Mouse (Mus musculus): ENCODE measurements at regions not wholly inside any gene's neighbourhood (a gene's known extent, or its start where the extent isn't known, plus 50 kb on each side); places are given as distances from the start of the nearest gene placed in this dataset.

DNA sequence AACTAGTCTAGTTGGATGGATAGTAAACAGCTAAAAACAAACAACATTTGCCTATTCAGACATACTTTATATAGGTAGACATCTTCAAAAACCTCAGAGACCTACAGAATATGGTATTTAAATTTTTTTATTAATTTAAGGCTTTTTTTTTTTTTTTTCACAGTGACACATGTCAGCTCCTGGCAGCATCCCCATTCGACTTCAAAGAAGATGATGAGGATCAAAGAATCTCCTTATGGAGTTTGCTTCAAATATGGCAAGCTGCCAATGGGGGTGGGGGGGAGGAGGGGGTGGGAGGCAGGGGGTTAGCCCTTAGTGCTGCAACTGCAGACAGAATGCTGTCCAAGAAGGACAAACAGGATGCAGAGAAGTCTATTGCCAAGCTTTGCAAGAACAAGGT is 135.8 kb upstream of the Syt13 start:
- no peak for TF ChIP-seq CTCF (IDR thresholded peaks at IDR 0.05; ENCODE audit: borderline replicate concordance, extremely low read depth, insufficient read depth, insufficient read length)
- TF ChIP-seq POLR2A (IDR thresholded peaks at IDR 0.05; ENCODE audit: borderline replicate concordance, extremely low read depth, insufficient read depth, insufficient read length, poor library complexity, severe bottlenecking): no peak
- DNase-seq (ENCODE audit: low read depth): peak; percentile 76

DNA sequence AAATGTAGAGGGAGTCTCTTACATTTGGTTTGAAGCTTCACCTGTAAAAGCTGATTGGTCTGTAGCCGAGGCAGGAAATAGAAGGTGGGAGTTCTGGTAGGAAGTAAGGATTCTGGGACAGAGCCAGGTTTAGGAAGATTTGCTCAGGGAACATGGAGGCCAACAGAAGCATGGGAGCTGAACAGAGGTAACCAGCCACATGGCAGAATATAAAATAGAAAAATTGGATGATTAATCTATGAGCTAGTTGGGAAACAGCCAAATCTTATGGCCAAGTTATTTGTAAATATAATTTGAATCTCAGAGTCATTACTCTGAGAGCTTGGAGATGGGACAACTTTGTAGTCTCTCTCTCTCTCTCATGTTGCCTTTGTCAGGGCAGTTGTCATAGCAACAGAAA is 134.9 kb upstream of the Syt13 start:
- peak; percentile 64 for DNase-seq (ENCODE audit: low read depth)
- no peak for TF ChIP-seq CTCF (IDR thresholded peaks at IDR 0.05; ENCODE audit: borderline replicate concordance, extremely low read depth, insufficient read depth, insufficient read length)
- no peak for TF ChIP-seq POLR2A (IDR thresholded peaks at IDR 0.05; ENCODE audit: borderline replicate concordance, extremely low read depth, insufficient read depth, insufficient read length, poor library complexity, severe bottlenecking)

DNA sequence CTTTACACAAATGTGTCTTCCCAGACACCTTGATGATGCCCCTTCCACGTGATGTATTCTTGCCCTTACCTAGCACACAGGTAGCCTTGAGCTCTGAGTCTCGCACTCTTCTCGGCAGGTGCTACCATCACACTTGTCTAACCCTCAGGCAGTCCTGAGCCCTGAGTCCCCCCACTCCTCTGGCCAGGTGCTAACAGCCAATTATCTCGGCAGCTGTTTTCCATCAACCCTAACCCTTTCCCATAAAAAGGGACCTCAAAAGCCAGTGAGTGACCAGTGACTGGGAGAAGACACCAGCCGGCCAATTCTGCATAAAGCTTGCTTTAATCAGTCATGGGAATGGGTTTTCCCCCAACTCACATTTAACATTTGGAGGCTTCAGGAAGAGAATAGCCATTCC is 133.4 kb upstream of the Syt13 start:
- no peak for DNase-seq (ENCODE audit: low read depth)
- TF ChIP-seq CTCF (IDR thresholded peaks at IDR 0.05; ENCODE audit: borderline replicate concordance, extremely low read depth, insufficient read depth, insufficient read length): no peak
- no peak for TF ChIP-seq POLR2A (IDR thresholded peaks at IDR 0.05; ENCODE audit: borderline replicate concordance, extremely low read depth, insufficient read depth, insufficient read length, poor library complexity, severe bottlenecking)

DNA sequence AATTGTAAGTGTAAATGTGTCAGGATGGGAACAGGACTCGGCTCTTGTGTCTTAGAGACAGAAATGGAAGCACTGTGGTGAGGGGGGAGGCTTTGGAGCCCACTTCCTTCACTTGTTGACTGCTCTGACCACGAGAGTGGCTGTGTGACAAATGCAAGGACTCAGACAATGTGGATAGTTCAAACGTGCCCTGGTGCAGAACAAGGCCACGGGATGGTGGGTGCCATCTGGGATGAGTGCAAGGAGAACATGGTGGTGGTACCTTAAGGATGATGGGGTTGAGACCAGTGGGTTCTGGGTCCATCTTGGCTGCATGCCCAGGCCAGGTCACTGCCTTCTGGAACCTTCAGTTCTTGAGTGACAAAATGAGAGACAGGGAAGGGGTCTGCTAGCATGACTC is 132.3 kb upstream of the Syt13 start:
- TF ChIP-seq POLR2A (IDR thresholded peaks at IDR 0.05; ENCODE audit: borderline replicate concordance, extremely low read depth, insufficient read depth, insufficient read length, poor library complexity, severe bottlenecking): no peak
- no peak for TF ChIP-seq CTCF (IDR thresholded peaks at IDR 0.05; ENCODE audit: borderline replicate concordance, extremely low read depth, insufficient read depth, insufficient read length)
- DNase-seq (ENCODE audit: low read depth): no peak

DNA sequence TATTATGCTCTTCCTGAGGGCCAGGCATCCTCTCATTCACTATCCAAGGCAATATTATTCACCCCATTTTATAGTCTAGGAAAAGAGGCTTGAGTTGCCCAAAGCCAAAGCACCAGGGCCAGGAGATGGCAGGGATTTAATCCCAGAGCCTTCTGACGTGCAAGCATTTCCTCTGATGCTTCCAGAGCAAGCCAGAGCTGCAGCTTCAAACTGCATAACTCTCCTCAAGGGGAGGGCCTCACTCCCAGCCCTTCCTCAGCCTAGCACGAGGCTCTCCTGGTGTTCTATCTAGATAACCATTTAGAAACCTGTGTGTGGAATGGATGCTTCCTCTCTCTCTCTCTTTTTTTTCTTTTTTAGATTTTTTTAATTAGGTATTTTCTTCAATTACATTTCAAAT is 130.0 kb upstream of the Syt13 start:
- no peak for TF ChIP-seq CTCF (IDR thresholded peaks at IDR 0.05; ENCODE audit: borderline replicate concordance, extremely low read depth, insufficient read depth, insufficient read length)
- TF ChIP-seq POLR2A (IDR thresholded peaks at IDR 0.05; ENCODE audit: borderline replicate concordance, extremely low read depth, insufficient read depth, insufficient read length, poor library complexity, severe bottlenecking): no peak
- DNase-seq (ENCODE audit: low read depth): no peak

DNA sequence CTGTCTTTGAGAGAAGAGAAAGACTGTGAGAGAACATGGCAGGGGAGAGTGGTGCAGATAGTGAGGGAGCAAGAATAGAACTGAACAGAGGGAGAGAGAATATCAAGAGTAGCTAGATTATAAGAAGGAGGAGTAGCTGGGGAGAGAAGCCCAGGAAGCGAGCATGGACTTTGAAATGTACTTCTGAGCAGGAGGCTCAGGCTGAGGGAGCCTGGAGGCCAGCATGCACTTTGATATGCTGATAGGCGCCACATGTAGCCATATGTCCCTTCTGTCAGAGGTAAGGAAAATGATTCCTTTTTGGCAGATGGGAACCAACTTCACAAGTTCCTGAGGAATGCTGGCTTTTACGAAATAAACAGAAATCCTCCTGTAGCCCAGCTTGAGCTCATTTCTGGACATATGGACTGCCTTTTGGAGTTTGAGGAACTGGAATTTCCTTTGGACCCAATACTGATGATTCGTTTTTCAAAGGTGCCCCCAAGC is 126.9 kb upstream of the Syt13 start:
- TF ChIP-seq POLR2A (IDR thresholded peaks at IDR 0.05; ENCODE audit: borderline replicate concordance, extremely low read depth, insufficient read depth, insufficient read length, poor library complexity, severe bottlenecking): no peak
- no peak for TF ChIP-seq CTCF (IDR thresholded peaks at IDR 0.05; ENCODE audit: borderline replicate concordance, extremely low read depth, insufficient read depth, insufficient read length)
- peak; percentile 76 for DNase-seq (ENCODE audit: low read depth)

DNA sequence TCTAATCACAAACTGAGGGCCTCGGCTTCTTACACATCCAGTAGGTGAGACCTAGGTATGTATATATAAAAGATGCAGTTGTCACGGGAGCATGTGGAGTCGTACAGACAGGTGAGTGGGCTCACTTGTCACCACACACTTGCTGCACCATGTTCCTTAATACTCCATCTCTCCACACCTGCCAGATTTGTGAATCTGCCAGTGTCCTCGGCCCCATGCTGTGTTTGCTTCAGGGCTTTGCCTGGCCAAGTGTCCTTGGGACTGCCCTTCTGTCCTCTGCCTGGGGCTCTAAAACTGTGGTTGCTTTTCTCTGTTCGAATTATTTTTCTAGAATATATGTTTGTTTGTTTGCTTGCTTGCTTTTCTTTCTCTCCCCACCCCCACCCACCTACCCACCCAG is 126.0 kb upstream of the Syt13 start:
- no peak for DNase-seq (ENCODE audit: low read depth)
- TF ChIP-seq CTCF (IDR thresholded peaks at IDR 0.05; ENCODE audit: borderline replicate concordance, extremely low read depth, insufficient read depth, insufficient read length) (no peak), POLR2A (IDR thresholded peaks at IDR 0.05; ENCODE audit: borderline replicate concordance, extremely low read depth, insufficient read depth, insufficient read length, poor library complexity, severe bottlenecking) (no peak)

DNA sequence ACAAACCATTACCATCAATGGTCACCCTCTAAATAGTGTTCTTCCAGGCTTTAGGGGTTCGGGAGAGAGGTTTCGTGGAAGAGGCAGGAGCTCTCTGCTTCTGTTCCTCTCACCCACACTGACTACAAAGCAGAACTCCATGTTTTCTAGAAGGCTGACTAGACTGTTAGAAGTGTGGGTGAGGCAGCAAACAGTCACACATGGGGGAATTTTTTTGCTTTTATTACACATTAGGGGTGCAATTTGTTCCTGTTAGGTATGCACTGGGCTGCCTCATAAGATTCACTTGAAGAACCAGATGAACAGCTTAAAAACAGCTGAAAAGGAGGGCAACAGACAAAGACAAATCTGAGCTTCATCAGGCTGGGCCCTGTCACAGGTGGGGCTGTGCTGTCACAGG is 124.5 kb upstream of the Syt13 start:
- TF ChIP-seq CTCF (IDR thresholded peaks at IDR 0.05; ENCODE audit: borderline replicate concordance, extremely low read depth, insufficient read depth, insufficient read length): no peak
- TF ChIP-seq POLR2A (IDR thresholded peaks at IDR 0.05; ENCODE audit: borderline replicate concordance, extremely low read depth, insufficient read depth, insufficient read length, poor library complexity, severe bottlenecking): no peak
- no peak for DNase-seq (ENCODE audit: low read depth)

DNA sequence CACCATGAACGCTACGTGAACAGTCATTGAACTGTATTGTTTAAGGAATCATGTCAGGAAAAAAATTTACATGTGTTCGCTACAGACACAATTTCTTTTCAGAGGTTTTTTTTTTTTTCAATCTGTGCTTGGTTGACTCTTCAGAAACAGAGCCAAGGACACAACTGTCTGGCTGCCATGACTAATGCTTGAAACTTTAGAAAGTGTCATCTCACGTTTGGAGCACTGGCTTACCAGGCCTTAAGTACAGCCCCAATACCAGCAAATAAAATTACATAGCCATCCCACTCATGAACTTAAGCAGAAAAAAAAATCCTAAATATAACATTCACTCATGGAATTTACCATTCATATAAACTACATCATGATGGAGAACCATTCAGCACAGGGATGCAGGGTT is 115.1 kb upstream of the Syt13 start:
- DNase-seq (ENCODE audit: low read depth): no peak
- TF ChIP-seq POLR2A (IDR thresholded peaks at IDR 0.05; ENCODE audit: borderline replicate concordance, extremely low read depth, insufficient read depth, insufficient read length, poor library complexity, severe bottlenecking): no peak
- no peak for TF ChIP-seq CTCF (IDR thresholded peaks at IDR 0.05; ENCODE audit: borderline replicate concordance, extremely low read depth, insufficient read depth, insufficient read length)

DNA sequence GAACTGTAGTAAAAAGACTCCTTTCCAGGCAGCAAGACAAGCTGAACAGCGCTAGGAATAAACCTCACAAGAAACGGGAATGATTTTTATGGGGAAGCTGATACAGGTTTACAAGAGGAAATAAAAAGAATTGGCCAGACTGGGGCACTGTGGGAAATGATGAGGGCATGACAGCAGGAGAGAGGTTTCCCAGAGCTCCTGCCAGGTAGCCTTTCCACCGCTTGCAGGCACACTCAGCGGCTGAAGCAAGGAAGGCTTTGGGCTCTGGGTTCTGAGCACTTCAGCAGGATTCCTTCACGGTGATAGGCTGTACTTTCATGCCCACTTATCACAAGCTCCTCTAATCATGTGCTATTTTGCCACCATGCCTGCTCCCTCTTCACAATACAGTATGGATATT is 114.2 kb upstream of the Syt13 start:
- TF ChIP-seq CTCF (IDR thresholded peaks at IDR 0.05; ENCODE audit: borderline replicate concordance, extremely low read depth, insufficient read depth, insufficient read length) (no peak), POLR2A (IDR thresholded peaks at IDR 0.05; ENCODE audit: borderline replicate concordance, extremely low read depth, insufficient read depth, insufficient read length, poor library complexity, severe bottlenecking) (no peak)
- peak; percentile 17 for DNase-seq (ENCODE audit: low read depth)

DNA sequence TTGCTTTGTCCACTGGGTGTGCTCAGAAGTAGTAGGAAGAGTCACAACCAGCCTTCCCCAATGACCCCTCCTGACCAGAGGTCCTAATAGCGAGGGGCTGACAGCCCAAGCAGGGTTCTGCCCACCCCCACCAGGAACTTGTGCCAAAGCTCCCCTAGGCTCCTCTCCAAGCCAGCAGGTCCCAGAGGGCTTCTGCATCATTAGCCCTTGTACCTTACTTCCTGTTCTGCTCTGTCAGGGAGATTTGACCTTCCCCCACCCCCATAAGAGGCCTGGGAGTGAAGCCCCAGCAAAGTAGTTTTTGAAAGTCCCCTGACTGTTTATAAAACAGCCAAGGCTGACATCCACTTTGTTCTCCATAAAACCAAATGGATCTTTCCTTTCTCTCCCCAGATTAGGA is 110.0 kb upstream of the Syt13 start:
- no peak for TF ChIP-seq CTCF (IDR thresholded peaks at IDR 0.05; ENCODE audit: borderline replicate concordance, extremely low read depth, insufficient read depth, insufficient read length)
- TF ChIP-seq POLR2A (IDR thresholded peaks at IDR 0.05; ENCODE audit: borderline replicate concordance, extremely low read depth, insufficient read depth, insufficient read length, poor library complexity, severe bottlenecking): no peak
- DNase-seq (ENCODE audit: low read depth): no peak

DNA sequence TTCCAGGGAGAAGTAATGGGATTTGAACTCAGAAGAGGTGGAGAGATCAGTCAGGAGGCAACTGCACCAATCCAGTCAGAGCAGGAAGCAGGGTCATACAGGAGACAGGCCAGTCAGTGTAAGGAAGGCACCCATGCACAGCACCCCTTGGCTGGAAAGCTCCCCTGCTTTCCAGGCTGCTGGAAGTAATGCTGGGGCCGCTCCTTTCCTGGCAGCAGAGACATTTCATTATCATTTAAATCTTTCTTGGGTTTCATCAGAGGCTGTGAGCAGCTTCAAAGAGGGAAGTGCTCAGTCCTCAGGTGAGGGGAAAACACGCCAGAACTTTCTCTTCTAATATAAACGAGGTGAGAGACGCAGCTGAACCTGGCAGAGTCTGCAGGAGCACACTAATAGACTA is 109.1 kb upstream of the Syt13 start:
- TF ChIP-seq POLR2A (IDR thresholded peaks at IDR 0.05; ENCODE audit: borderline replicate concordance, extremely low read depth, insufficient read depth, insufficient read length, poor library complexity, severe bottlenecking) (no peak), CTCF (IDR thresholded peaks at IDR 0.05; ENCODE audit: borderline replicate concordance, extremely low read depth, insufficient read depth, insufficient read length) (no peak)
- DNase-seq (ENCODE audit: low read depth): peak; percentile 42

All from brain, embryonic 14.5 days (tissue).